Mouse (Mus musculus): ENCODE data around the gene Igf1r.

- TF ChIP-seq CTCF (IDR thresholded peaks at IDR 0.05; ENCODE audit: low read depth) = no peak
- TF ChIP-seq EP300 (IDR thresholded peaks at IDR 0.05; ENCODE audit: low read depth) = no peak
Observed at GRCm38 (mm10) chr7:68059690-68060089, 107.1 kb downstream of the Igf1r start.

All from liver, postnatal 0 days (tissue).